Mouse (Mus musculus): ENCODE data around the gene Cd59b.

Cd59b gene

GRCm38 (mm10) chr2:104119097-104119496 lies 49.4 kb downstream of the Cd59b start:
- no peak for DNase-seq (ENCODE audit: low spot score)

- DNase-seq (ENCODE audit: low spot score) = no peak
Measured at GRCm38 (mm10) chr2:104120312-104120711, 50.7 kb downstream of the Cd59b start.

DNA sequence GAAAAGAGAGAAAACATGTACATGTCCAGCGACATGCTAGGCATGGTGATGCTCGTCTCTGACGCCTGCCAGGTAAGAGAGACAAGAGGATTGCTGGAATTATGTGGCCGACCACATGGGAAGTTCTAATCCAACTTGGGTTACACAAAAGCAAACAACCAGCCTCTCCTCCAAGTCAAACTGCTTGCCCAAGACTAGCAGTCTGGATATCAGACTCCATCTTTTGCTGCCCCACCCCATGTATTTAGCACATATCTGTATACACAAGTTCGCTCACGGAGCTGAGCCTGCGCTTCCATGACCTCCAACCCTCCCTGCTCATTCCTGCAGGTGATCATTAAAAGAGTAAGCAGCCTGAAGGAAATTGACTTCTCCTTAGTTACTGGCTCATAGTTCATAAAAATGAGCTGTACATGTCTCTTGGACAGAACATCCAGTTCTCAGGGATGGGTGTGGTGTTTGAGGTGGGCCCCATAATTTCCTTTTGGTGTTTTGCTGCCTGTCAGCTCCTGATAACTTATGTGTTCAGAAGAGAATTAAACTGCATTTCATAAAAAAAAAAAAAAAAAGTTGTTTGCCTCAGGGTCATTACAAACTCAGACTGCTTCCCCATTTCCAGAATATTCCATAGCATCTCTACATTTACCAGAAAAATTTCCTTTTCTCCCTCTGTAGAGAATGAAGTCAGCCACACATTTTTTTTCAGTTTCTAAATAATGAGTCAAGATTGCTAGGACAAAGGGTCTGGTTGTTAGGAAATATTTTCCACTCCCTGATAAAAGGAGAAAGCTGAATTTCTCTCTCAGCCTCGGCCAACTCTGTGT lies 52.2 kb downstream of the Cd59b start:
- no peak for DNase-seq (ENCODE audit: low spot score)

GRCm38 (mm10) chr2:104122505-104123378 lies 53.1 kb downstream of the Cd59b start, which contains the start of gene A930018P22Rik:
Gene A930018P22Rik (plus strand): TSS chr2:104122769.
- peak; percentile 62 for DNase-seq (ENCODE audit: low spot score)

- DNase-seq (ENCODE audit: low spot score) = no peak
Measured at GRCm38 (mm10) chr2:104123540-104123939, 53.9 kb downstream of the Cd59b start.

- DNase-seq (ENCODE audit: low spot score) = no peak
Measured at GRCm38 (mm10) chr2:104124071-104124470, 54.4 kb downstream of the Cd59b start.

GRCm38 (mm10) chr2:104128803-104129531 lies 59.3 kb downstream of the Cd59b start:
- no peak for DNase-seq (ENCODE audit: low spot score)

DNA sequence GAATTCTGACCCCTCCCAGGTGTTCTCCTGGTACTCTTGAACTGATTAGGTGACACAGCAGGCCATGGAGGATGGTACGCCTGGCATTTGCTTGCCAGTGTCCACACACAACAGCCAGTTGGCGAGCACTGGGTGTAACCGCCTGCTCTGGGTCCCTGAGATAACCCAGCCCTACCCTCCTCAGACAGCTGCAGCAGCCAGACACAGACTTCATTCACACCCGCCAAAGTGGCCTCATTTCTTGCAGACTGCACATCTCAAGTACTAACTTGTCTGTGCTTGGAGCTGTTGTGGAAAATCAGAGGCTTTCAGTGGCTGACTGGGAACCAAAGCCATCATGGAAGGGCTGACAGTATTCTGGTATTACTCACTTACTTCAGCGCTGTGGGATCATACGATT lies 60.5 kb downstream of the Cd59b start:
- DNase-seq (ENCODE audit: low spot score) = no peak

- DNase-seq (ENCODE audit: low spot score) = no peak
Measured at GRCm38 (mm10) chr2:104130969-104131368, 61.3 kb downstream of the Cd59b start.

- DNase-seq (ENCODE audit: low spot score) = no peak
Measured at GRCm38 (mm10) chr2:104132266-104132859, 62.7 kb downstream of the Cd59b start.

DNA sequence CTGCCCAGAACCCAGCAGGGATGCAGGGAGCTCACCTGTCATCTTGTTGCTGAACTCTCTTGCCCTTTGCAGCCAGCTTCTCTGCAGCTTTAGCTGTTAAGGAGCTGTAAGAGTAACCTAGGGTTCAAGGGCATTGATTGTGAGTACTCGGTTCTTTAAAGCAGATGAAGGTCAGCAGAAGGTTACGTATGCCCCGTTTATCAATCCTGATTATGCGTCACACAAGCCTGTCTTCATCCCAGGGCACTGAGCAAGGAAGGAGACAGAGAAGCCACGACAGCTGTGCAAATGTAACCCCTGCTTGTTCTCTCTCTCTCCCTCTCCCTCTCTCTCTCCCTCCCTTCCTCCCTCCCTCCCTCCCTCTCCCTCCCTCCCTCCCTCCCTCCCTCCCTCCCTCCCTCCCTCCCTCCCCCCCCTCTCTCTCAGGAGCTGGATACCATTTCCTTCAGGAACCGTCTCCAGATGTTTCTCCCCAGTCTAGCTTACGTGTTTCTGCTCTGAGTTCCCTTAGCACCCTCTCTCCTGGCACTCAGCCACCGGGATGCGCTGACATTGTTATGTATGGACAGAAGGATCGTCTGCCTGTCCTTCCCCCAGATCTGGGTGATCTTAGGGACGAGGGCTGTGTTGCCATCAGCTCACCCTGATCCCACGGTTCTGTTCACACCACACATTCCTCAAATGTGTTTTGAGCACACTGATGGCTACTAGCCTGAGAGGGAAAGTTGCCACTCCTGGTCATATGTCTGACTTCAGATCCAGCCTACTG lies 63.6 kb downstream of the Cd59b start:
- DNase-seq (ENCODE audit: low spot score) = no peak

DNA sequence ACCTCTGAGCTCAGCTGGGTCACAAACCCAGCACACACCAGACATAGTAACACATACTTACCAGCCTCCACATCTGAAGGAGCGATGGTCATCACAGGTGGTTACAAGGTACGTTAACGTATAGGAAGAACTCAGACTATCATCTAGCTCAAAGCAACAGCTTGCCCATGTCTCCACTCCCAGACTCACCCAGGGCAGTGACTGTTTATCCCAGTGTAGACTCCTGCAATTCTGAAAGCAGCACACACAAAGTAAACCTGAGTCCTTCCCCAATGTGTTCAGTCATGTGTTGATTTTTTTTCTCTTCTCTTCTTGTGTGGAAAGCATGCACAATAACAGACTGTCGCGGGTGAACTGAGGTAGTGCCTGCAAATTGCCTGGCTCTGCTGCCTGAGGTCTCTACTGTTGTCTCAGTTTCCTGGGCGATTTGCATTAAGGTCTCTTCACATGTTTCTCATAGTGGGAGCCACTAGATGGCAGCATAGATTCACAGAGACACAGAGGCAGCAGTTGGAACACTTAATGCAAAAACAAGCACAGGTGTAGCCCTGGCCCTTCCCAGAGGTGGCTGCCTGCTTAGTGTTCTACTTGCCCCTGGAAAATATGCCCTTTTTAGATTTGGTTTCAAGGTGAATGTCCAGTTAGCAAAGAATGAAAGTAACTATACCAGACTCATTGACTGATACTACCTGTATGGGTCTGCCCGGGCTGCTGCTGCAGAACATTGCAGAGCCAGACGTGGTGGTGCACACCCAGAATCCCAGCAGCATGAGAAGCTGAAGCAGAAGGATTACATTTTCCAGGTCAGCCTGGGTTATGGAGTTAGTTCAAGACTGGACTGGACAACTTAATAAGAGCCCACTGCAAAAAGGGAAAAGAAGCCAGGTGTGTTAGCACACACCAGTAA lies 64.8 kb downstream of the Cd59b start:
- DNase-seq (ENCODE audit: low spot score) = no peak

DNA sequence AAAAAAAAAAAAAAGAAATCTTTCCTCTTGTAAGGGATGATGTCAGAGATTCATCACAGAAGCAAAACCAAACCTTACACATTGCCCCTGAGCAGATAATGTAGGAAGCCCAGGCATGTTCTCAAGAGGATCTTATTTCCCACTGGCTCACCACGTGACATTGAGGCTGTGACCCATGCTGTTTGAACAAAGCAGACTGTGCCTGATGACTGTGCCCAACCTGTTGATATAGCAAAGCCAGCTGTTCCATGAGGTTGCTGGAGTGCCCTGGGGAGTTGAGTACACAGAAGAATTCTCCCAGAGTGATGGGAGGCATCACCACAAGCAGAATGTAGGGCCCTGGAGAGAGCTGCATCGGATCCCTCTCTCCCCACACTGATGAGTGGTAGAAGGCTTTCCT lies 66.3 kb downstream of the Cd59b start:
- no peak for DNase-seq (ENCODE audit: low spot score)
